Mouse (Mus musculus) forelimb bud, embryonic 11.5 days (tissue): Measurements from ENCODE around the gene Ddx23.

Experiments
- DNase-seq: peaks from one replicate; pipeline ENCODE4 v3.0.0-alpha.2; 2012; ENCODE audit warnings: low read depth, low spot score

Ddx23 gene

GRCm38 (mm10) chr15:98608784-98609250, 53.9 kb downstream of the Ddx23 start:
- no peak for DNase-seq

GRCm38 (mm10) chr15:98608058-98608783, 54.5 kb downstream of the Ddx23 start:
- no peak for DNase-seq

- DNase-seq, result no peak
These were observed 55.1 kb downstream of the Ddx23 start for GRCm38 (mm10) chr15:98607557-98607956.

- no peak for DNase-seq
These were observed 56.0 kb downstream of the Ddx23 start for GRCm38 (mm10) chr15:98606739-98607138.

- DNase-seq, result no peak
These were observed 56.6 kb downstream of the Ddx23 start for GRCm38 (mm10) chr15:98606051-98606536.

GRCm38 (mm10) chr15:98604041-98604575, 58.6 kb downstream of the Ddx23 start:
- no peak for DNase-seq

- DNase-seq, result no peak
These were observed 59.7 kb downstream of the Ddx23 start for GRCm38 (mm10) chr15:98602921-98603458.

- DNase-seq, result no peak
These were observed 60.4 kb downstream of the Ddx23 start for GRCm38 (mm10) chr15:98602191-98602881.

- no peak for DNase-seq
These were observed 60.9 kb downstream of the Ddx23 start for GRCm38 (mm10) chr15:98601832-98602190.

GRCm38 (mm10) chr15:98600036-98600709, 62.5 kb downstream of the Ddx23 start:
- no peak for DNase-seq

- DNase-seq, result no peak
These were observed 66.1 kb downstream of the Ddx23 start for GRCm38 (mm10) chr15:98596609-98597008.
